Mouse (Mus musculus) MEL-GATA-1-ER (cell line): ENCODE measurements around the gene Sbsn.

Source experiments
- DNase-seq: peaks from one replicate; pipeline ENCODE4 v3.0.0-alpha.2; 2012; ENCODE audit warnings: low read depth; ENCODE audit errors: extremely low read depth

Sbsn gene

GRCm38 (mm10) chr7:30804026-30804715, 52.9 kb downstream of the Sbsn start:
- no peak for DNase-seq
